Mouse (Mus musculus) heart, embryonic 16.5 days (tissue): ENCODE data around the gene N4bp1. TPM values are rescaled to one million over a fixed set of nuclear protein-coding genes. Genes with fewer than 3 reads are reported as not detected.

Experiments used
- ATAC-seq: fragments of 200-750 bp; cut with Nextera tagmentation; replicated peaks from 2 replicates; pipeline ENCODE4 v1.8.0; 2017; ENCODE audit warnings: moderate number of reproducible peaks; ENCODE audit not compliant: insufficient read depth, low FRiP score; ENCODE audit errors: extremely low read depth
- H3K27ac ChIP-seq: fragments of 300-500 bp; sonication (generic); 2 replicates; pipeline ENCODE4 v1.5.1; 2014; ENCODE audit warnings: mild to moderate bottlenecking, low read length, control low read depth, moderate library complexity
- H3K27me3 ChIP-seq: fragments of 300-500 bp; sonication (generic); 2 replicates; pipeline ENCODE4 v1.6.1; 2014; ENCODE audit warnings: low read length, mixed read lengths; ENCODE audit not compliant: control insufficient read depth, insufficient read depth
- H3K36me3 ChIP-seq: fragments of 300-500 bp; sonication (generic); 2 replicates; pipeline ENCODE4 v1.6.1; 2014; ENCODE audit not compliant: control insufficient read depth, insufficient read depth
- H3K4me1 ChIP-seq: fragments of 300-500 bp; sonication (generic); 2 replicates; pipeline ENCODE4 v1.6.1; 2014; ENCODE audit warnings: low read length, mixed read lengths; ENCODE audit not compliant: control insufficient read depth, insufficient read depth
- H3K4me2 ChIP-seq: fragments of 300-500 bp; sonication (generic); 2 replicates; pipeline ENCODE4 v1.6.1; 2014; ENCODE audit warnings: low read depth, mild to moderate bottlenecking, control low read depth, low read length
- H3K4me3 ChIP-seq: fragments of 300-500 bp; sonication (generic); 2 replicates; pipeline ENCODE4 v1.5.1; 2014; ENCODE audit warnings: mild to moderate bottlenecking, control low read depth, low read length
- H3K9ac ChIP-seq: fragments of 300-500 bp; sonication (generic); 2 replicates; pipeline ENCODE4 v1.6.1; 2014; ENCODE audit warnings: low read length, control low read depth
- H3K9me3 ChIP-seq: fragments of 300-500 bp; sonication (generic); replicated peaks from 2 replicates; pipeline ENCODE4 v1.6.1; 2016; ENCODE audit warnings: low read length; ENCODE audit not compliant: control insufficient read depth
- WGBS: fragments of 180-500 bp; shearing (Covaris S2); extraction: QIAGEN DNeasy Blood & Tissue Kit; methylation state at CpG from one replicate; pipeline ENCODE4 v1.1.7; 2014; 5-methylcytosine and 5-hydroxymethylcytosine counted together
- polyA plus RNA-seq: library from polyadenylated mRNA; unstranded; fragments of >200 nt; fragmentation: Nextera tagmentation; extraction: Ambion mirVana; gene quantifications from 2 replicates; pipeline ENCODE4 v1.2.1, GENCODE M21; 2015

The N4bp1 gene
- polyA plus RNA-seq, 1 experiment from 2014 or later: 5.8 TPM

- no peaks in the 10 kb centered on the region; the same call in none of the 2 replicates for H3K36me3 ChIP-seq
- no peak for ATAC-seq
These were observed 30.4 kb downstream of the N4bp1 start for GRCm38 (mm10) chr8:86854686-86855085.

GRCm38 (mm10) chr8:86853989-86854373 is 31.1 kb downstream of the N4bp1 start:
- Histone ChIP-seq H3K4me3 (no peak overlapping the region), H3K9ac (no peak overlapping the region), H3K4me1 (peaks cover 18% of the 10 kb centered on the region), H3K27me3 (no peaks in the 10 kb centered on the region), H3K36me3 (no peaks in the 10 kb centered on the region; the same call in none of the 2 replicates), H3K27ac (no peak overlapping the region), H3K9me3 (no peaks in the 10 kb centered on the region), H3K4me2 (no peak overlapping the region)
- WGBS: 79% methylated on average over 2 of the region's 2 CpGs
- no peak for ATAC-seq

More at GRCm38 (mm10) chr8:86854686-86855085, 30.4 kb downstream of the N4bp1 start:
- Histone ChIP-seq H3K27ac (no peak overlapping the region), H3K9ac (no peak overlapping the region), H3K27me3 (no peaks in the 10 kb centered on the region), H3K4me2 (no peak overlapping the region), H3K4me3 (no peak overlapping the region), H3K9me3 (no peaks in the 10 kb centered on the region), H3K4me1 (peaks cover 18% of the 10 kb centered on the region)
- 77% methylated on average over 11 of the region's 11 CpGs for WGBS

GRCm38 (mm10) chr8:86853266-86853988 is 31.6 kb downstream of the N4bp1 start:
- H3K9ac ChIP-seq: no peak overlapping the region
- no peak overlapping the region for H3K4me3 ChIP-seq
- no peak overlapping the region for H3K4me2 ChIP-seq
- no peak overlapping the region for H3K27ac ChIP-seq
- H3K27me3 ChIP-seq: no peaks in the 10 kb centered on the region
- H3K4me1 ChIP-seq: peaks cover 18% of the 10 kb centered on the region
- no peak for ATAC-seq
- 85% methylated on average over 8 of the region's 8 CpGs for WGBS
- no peaks in the 10 kb centered on the region; the same call in none of the 2 replicates for H3K36me3 ChIP-seq
- H3K9me3 ChIP-seq: no peaks in the 10 kb centered on the region

- Histone ChIP-seq H3K4me3 (no peak overlapping the region), H3K9me3 (no peaks in the 10 kb centered on the region), H3K36me3 (peaks cover 7% of the 10 kb centered on the region), H3K4me2 (no peak overlapping the region), H3K27me3 (no peaks in the 10 kb centered on the region), H3K4me1 (peaks cover 12% of the 10 kb centered on the region), H3K27ac (no peak overlapping the region), H3K9ac (no peak overlapping the region)
- no peak for ATAC-seq
- WGBS: 94% methylated on average over 3 of the region's 3 CpGs
These were observed 32.6 kb downstream of the N4bp1 start for GRCm38 (mm10) chr8:86852491-86852890.

GRCm38 (mm10) chr8:86848876-86849275 is 36.2 kb downstream of the N4bp1 start:
- Histone ChIP-seq H3K27ac (no peak overlapping the region), H3K27me3 (no peaks in the 10 kb centered on the region), H3K36me3 (peaks cover 16% of the 10 kb centered on the region), H3K9me3 (no peaks in the 10 kb centered on the region), H3K4me1 (peaks cover 8% of the 10 kb centered on the region; the same call in 1 of the 2 replicates), H3K4me3 (no peak overlapping the region), H3K4me2 (no peak overlapping the region), H3K9ac (no peak overlapping the region)
- ATAC-seq: no peak
- 94% methylated on average over 5 of the region's 5 CpGs for WGBS

- Histone ChIP-seq H3K36me3 (peaks cover 18% of the 10 kb centered on the region), H3K9ac (no peak overlapping the region), H3K4me3 (no peak overlapping the region), H3K4me1 (peaks cover 8% of the 10 kb centered on the region; the same call in 1 of the 2 replicates), H3K9me3 (no peaks in the 10 kb centered on the region), H3K4me2 (no peak overlapping the region), H3K27ac (no peak overlapping the region), H3K27me3 (no peaks in the 10 kb centered on the region)
- ATAC-seq: no peak
- WGBS: 94% methylated on average over 6 of the region's 6 CpGs
These were observed 36.7 kb downstream of the N4bp1 start for GRCm38 (mm10) chr8:86848401-86848800.

GRCm38 (mm10) chr8:86847091-86847490 is 38.0 kb downstream of the N4bp1 start:
- no peak overlapping the region for H3K9ac ChIP-seq
- no peak overlapping the region for H3K4me2 ChIP-seq
- H3K9me3 ChIP-seq: no peaks in the 10 kb centered on the region
- 91% methylated on average over 3 of the region's 3 CpGs for WGBS
- no peak for ATAC-seq
- peaks cover 2% of the 10 kb centered on the region; the same call in 1 of the 2 replicates for H3K4me1 ChIP-seq
- H3K36me3 ChIP-seq: peaks cover 23% of the 10 kb centered on the region
- H3K27ac ChIP-seq: no peak overlapping the region
- no peak overlapping the region for H3K4me3 ChIP-seq
- H3K27me3 ChIP-seq: no peaks in the 10 kb centered on the region

- Histone ChIP-seq H3K36me3 (peaks cover 28% of the 10 kb centered on the region), H3K27ac (no peak overlapping the region), H3K4me3 (no peak overlapping the region), H3K27me3 (no peaks in the 10 kb centered on the region), H3K4me1 (no peaks in the 10 kb centered on the region), H3K9ac (no peak overlapping the region), H3K9me3 (no peaks in the 10 kb centered on the region), H3K4me2 (no peak overlapping the region)
- WGBS: 84% methylated on average over 5 of the region's 5 CpGs
- no peak for ATAC-seq
These were observed 39.2 kb downstream of the N4bp1 start for GRCm38 (mm10) chr8:86845875-86846274.

GRCm38 (mm10) chr8:86844856-86845255 is 40.2 kb downstream of the N4bp1 start:
- Histone ChIP-seq H3K9ac (no peak overlapping the region), H3K4me3 (no peak overlapping the region), H3K9me3 (no peaks in the 10 kb centered on the region), H3K27ac (no peak overlapping the region), H3K36me3 (peaks cover 30% of the 10 kb centered on the region), H3K4me2 (no peak overlapping the region), H3K4me1 (no peaks in the 10 kb centered on the region), H3K27me3 (no peaks in the 10 kb centered on the region)
- no peak for ATAC-seq
- 88% methylated on average over 6 of the region's 6 CpGs for WGBS
